Mouse (Mus musculus) embryonic fibroblast, embryonic 13.5 days (primary cell): Measurements from ENCODE around the gene Hebp1. TPM values are rescaled to one million over a fixed set of nuclear protein-coding genes. Genes with fewer than 3 reads are reported as not detected.

Experiments used
- H3K27ac ChIP-seq: 2 replicates; pipeline ENCODE4 v1.5.1; 2012; ENCODE audit warnings: low read length, control low read depth, inconsistent platforms; ENCODE audit not compliant: insufficient read depth
- H3K4me1 ChIP-seq: 2 replicates; pipeline ENCODE4 v1.6.1; 2011; ENCODE audit warnings: low read length; ENCODE audit not compliant: control insufficient read depth, insufficient read depth
- H3K4me3 ChIP-seq: 2 replicates; pipeline ENCODE4 v1.5.1; 2011; ENCODE audit warnings: mild to moderate bottlenecking, control low read depth, low read length; ENCODE audit not compliant: insufficient read depth
- CTCF ChIP-seq: IDR thresholded peaks from 2 replicates; pipeline ENCODE4 v1.5.1; 2011; ENCODE audit warnings: mild to moderate bottlenecking, control low read depth, low read length, moderate library complexity, borderline replicate concordance; ENCODE audit not compliant: insufficient read depth
- POLR2A ChIP-seq: IDR thresholded peaks from 2 replicates; pipeline ENCODE4 v1.6.1; 2011; ENCODE audit warnings: low read depth, mild to moderate bottlenecking, control low read depth, low read length, moderate library complexity
- polyA plus RNA-seq: library from polyadenylated mRNA; stranded (reverse); fragments of >200 nt; gene quantifications from 2 replicates; pipeline ENCODE4 v1.2.4, GENCODE M21; 2011; ENCODE audit warnings: low read depth; ENCODE audit not compliant: missing spikeins, insufficient read length

The Hebp1 gene
- polyA plus RNA-seq, 1 experiment = 41.7 TPM

- peak overlapping the region; percentile 67 for H3K4me3 ChIP-seq
- TF ChIP-seq CTCF (no peak), POLR2A (peak; percentile 92)
- peaks cover 3% of the 10 kb centered on the region; the same call in 1 of the 2 replicates for H3K4me1 ChIP-seq
- H3K27ac ChIP-seq = no peak overlapping the region
Measured at GRCm38 (mm10) chr6:135167380-135168311, 30.2 kb downstream of the Hebp1 start.

GRCm38 (mm10) chr6:135166712-135167111 lies 31.1 kb downstream of the Hebp1 start:
- H3K4me1 ChIP-seq = peaks cover 3% of the 10 kb centered on the region; the same call in 1 of the 2 replicates
- H3K4me3 ChIP-seq = no peak overlapping the region
- no peak overlapping the region for H3K27ac ChIP-seq
- no peak for TF ChIP-seq CTCF
- TF ChIP-seq POLR2A = no peak

GRCm38 (mm10) chr6:135166262-135166661 lies 31.6 kb downstream of the Hebp1 start:
- no peak for TF ChIP-seq POLR2A
- TF ChIP-seq CTCF = no peak
- Histone ChIP-seq H3K4me3 (no peak overlapping the region), H3K4me1 (peaks cover 3% of the 10 kb centered on the region; the same call in 1 of the 2 replicates), H3K27ac (no peak overlapping the region)

- H3K27ac ChIP-seq = no peak overlapping the region
- no peak overlapping the region for H3K4me3 ChIP-seq
- peaks cover 3% of the 10 kb centered on the region; the same call in 1 of the 2 replicates for H3K4me1 ChIP-seq
- TF ChIP-seq POLR2A = no peak
Measured at GRCm38 (mm10) chr6:135165706-135166105, 32.1 kb downstream of the Hebp1 start.

GRCm38 (mm10) chr6:135165191-135165590 lies 32.6 kb downstream of the Hebp1 start:
- no peak for TF ChIP-seq POLR2A
- TF ChIP-seq CTCF = no peak

GRCm38 (mm10) chr6:135162861-135163260 lies 35.0 kb downstream of the Hebp1 start:
- peaks cover 3% of the 10 kb centered on the region; the same call in 1 of the 2 replicates for H3K4me1 ChIP-seq
- H3K27ac ChIP-seq = no peak overlapping the region
- H3K4me3 ChIP-seq = no peak overlapping the region
- no peak for TF ChIP-seq POLR2A
- TF ChIP-seq CTCF = no peak

More at GRCm38 (mm10) chr6:135165191-135165590, 32.6 kb downstream of the Hebp1 start:
- Histone ChIP-seq H3K4me3 (no peak overlapping the region), H3K4me1 (peaks cover 3% of the 10 kb centered on the region; the same call in 1 of the 2 replicates), H3K27ac (no peak overlapping the region)

- no peak overlapping the region for H3K4me3 ChIP-seq
- no peak overlapping the region for H3K27ac ChIP-seq
- TF ChIP-seq POLR2A (no peak), CTCF (no peak)
- peaks cover 2% of the 10 kb centered on the region; the same call in 1 of the 2 replicates for H3K4me1 ChIP-seq
Measured at GRCm38 (mm10) chr6:135162311-135162710, 35.5 kb downstream of the Hebp1 start.

GRCm38 (mm10) chr6:135161356-135161755 lies 36.5 kb downstream of the Hebp1 start:
- H3K4me3 ChIP-seq = no peak overlapping the region
- H3K27ac ChIP-seq = no peak overlapping the region
- TF ChIP-seq CTCF (no peak), POLR2A (no peak)
- no peaks in the 10 kb centered on the region for H3K4me1 ChIP-seq

GRCm38 (mm10) chr6:135158509-135158908 lies 39.3 kb downstream of the Hebp1 start:
- Histone ChIP-seq H3K4me3 (no peak overlapping the region), H3K27ac (no peak overlapping the region), H3K4me1 (no peaks in the 10 kb centered on the region)
- TF ChIP-seq POLR2A (no peak), CTCF (no peak)

GRCm38 (mm10) chr6:135157496-135157895 lies 40.3 kb downstream of the Hebp1 start:
- Histone ChIP-seq H3K4me3 (no peak overlapping the region), H3K27ac (no peak overlapping the region), H3K4me1 (no peaks in the 10 kb centered on the region)
- TF ChIP-seq POLR2A (no peak), CTCF (no peak)
